Mouse (Mus musculus) neural tube, embryonic 14.5 days (tissue): ENCODE data around the gene Tnnt1. TPM values are rescaled to one million over a fixed set of nuclear protein-coding genes. Genes with fewer than 3 reads are reported as not detected.

Experiments used
- ATAC-seq: fragments of 200-750 bp; cut with Nextera tagmentation; 2 replicates; pipeline ENCODE4 v1.8.0; 2017; ENCODE audit warnings: low read depth, mild to moderate bottlenecking, moderate TSS enrichment, moderate library complexity
- H3K27ac ChIP-seq: fragments of 300-500 bp; sonication (generic); 2 replicates; pipeline ENCODE4 v1.5.1; 2014; ENCODE audit warnings: low read depth, mild to moderate bottlenecking, control low read depth, low read length, moderate library complexity, mixed read lengths
- H3K27me3 ChIP-seq: fragments of 300-500 bp; sonication (generic); 2 replicates; pipeline ENCODE4 v1.6.1; 2014; ENCODE audit warnings: low read length; ENCODE audit not compliant: control insufficient read depth, insufficient read depth
- H3K36me3 ChIP-seq: fragments of 300-500 bp; sonication (generic); 2 replicates; pipeline ENCODE4 v1.6.1; 2014; ENCODE audit warnings: low read length, mixed read lengths; ENCODE audit not compliant: control insufficient read depth, insufficient read depth
- H3K4me1 ChIP-seq: fragments of 300-500 bp; sonication (generic); 2 replicates; pipeline ENCODE4 v1.6.1; 2014; ENCODE audit warnings: low read length; ENCODE audit not compliant: control insufficient read depth, insufficient read depth
- H3K4me2 ChIP-seq: fragments of 300-500 bp; sonication (generic); 2 replicates; pipeline ENCODE4 v1.6.1; 2014; ENCODE audit warnings: mild to moderate bottlenecking, low read depth, low read length, control low read depth
- H3K4me3 ChIP-seq: fragments of 300-500 bp; sonication (generic); 2 replicates; pipeline ENCODE4 v1.5.1; 2014; ENCODE audit warnings: low read depth, low read length, control low read depth, mixed read lengths
- H3K9ac ChIP-seq: fragments of 300-500 bp; sonication (generic); replicated peaks from 2 replicates; pipeline ENCODE4 v1.6.1; 2014; ENCODE audit warnings: low read depth, mild to moderate bottlenecking, control low read depth, low read length, mixed read lengths
- H3K9me3 ChIP-seq: fragments of 300-500 bp; sonication (generic); 2 replicates; pipeline ENCODE4 v1.6.1; 2016; ENCODE audit warnings: low read length; ENCODE audit not compliant: control insufficient read depth
- WGBS: fragments of 180-500 bp; shearing (Covaris S2); extraction: QIAGEN DNeasy Blood & Tissue Kit; methylation state at CpG from one replicate; pipeline ENCODE4 v1.1.7; 2014; 5-methylcytosine and 5-hydroxymethylcytosine counted together
- polyA plus RNA-seq: library from polyadenylated mRNA; unstranded; fragments of >200 nt; fragmentation: Nextera tagmentation; extraction: Ambion mirVana; gene quantifications from 2 replicates; pipeline ENCODE4 v1.2.1, GENCODE M21; 2014

The Tnnt1 gene
- polyA plus RNA-seq, 1 experiment from 2014 or later, result 4.9 TPM

DNA sequence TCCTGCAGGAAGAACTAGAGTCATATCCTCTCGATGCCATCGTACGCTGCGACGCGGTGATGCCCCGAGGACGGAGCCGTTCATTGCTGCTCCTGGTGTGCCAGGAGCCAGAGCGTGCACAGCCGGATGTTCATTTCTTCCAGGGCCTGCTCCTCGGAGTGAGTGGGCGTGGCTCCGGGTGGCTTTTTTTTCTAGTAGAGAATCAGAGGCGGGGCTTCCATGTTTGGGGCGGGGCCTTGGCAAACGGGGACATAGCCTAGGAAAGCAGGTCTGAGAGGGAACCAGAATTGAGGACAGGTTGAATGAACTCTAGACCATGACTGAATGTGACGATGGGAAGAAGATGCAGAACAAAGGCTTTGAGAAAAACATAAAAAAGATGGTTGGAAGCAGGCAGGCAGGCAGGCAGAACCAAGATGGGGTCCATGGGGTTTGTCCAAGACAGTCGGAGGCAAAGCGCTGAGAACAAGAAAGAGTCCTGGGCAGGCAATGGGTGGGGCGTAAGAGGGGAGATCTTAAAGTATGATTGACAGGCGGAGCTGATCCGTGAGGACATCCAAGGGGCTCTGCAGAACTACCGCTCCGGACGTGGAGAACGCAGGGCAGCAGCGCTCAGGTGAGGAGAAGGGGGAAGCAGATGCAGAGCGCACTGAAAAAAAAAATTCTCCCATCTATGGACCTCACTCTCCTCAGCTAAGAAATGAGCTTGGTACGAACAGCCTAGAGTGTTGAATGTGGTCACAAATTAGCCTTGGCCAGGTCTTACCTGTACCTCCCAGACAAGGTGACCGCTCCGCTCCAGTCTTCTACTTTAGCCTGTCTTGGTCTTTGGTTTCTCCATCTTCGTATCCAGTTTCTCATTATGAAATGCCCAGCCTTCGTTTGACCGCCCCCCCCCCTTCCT lies 45.7 kb downstream of the Tnnt1 start:
- Histone ChIP-seq H3K9ac (peak overlapping the region; percentile 46), H3K4me1 (peaks cover 6% of the 10 kb centered on the region; the same call in 1 of the 2 replicates), H3K27ac (no peak overlapping the region), H3K9me3 (no peaks in the 10 kb centered on the region), H3K27me3 (peaks cover 15% of the 10 kb centered on the region), H3K4me3 (peak overlapping the region; percentile 39), H3K36me3 (no peaks in the 10 kb centered on the region), H3K4me2 (peak overlapping the region; percentile 79)
- 3% methylated on average over 35 of the region's 35 CpGs for WGBS
- ATAC-seq, result peak; percentile 61

GRCm38 (mm10) chr7:4467801-4468200 lies 48.4 kb downstream of the Tnnt1 start:
- no peaks in the 10 kb centered on the region for H3K9me3 ChIP-seq
- WGBS, result 71% methylated on average over 3 of the region's 3 CpGs
- no peaks in the 10 kb centered on the region for H3K36me3 ChIP-seq
- H3K27ac ChIP-seq, result no peak overlapping the region
- H3K4me2 ChIP-seq, result no peak overlapping the region
- ATAC-seq, result no peak
- H3K9ac ChIP-seq, result no peak overlapping the region
- H3K27me3 ChIP-seq, result peaks cover 9% of the 10 kb centered on the region; the same call in 1 of the 2 replicates
- H3K4me3 ChIP-seq, result no peak overlapping the region
- peaks cover 6% of the 10 kb centered on the region; the same call in 1 of the 2 replicates for H3K4me1 ChIP-seq

DNA sequence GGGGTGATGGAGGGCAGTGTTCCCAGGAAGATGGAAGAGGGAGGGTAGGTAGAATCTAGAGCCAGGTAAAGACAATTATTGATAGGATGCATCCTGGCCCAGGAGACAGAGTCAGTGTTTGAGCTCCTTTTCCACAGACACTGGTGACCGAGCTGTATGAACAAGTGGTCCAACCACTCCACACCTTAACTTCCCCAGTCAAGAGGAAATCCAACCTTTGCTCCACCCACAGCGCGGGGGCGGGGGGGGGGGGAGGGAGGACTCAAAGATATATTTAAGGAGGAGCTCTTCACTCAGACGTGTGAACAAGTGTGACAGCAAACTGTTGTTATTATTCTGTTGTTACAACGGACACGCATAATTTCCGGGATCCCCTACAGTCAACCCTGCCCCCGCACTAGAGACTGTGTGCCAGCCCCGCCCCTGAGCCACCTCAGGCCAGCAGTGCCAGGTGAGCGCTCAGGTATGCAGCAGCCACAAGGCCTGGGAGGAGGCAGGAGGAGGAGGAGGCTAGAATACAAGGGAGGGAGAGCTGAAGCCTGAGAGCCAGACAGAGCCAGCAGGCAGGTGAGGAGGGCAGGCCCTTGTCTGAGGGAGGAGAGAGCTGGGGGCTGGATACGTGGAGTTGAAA lies 51.9 kb downstream of the Tnnt1 start:
- WGBS, result 17% methylated on average over 11 of the region's 12 CpGs
- no peak overlapping the region for H3K27ac ChIP-seq
- H3K4me1 ChIP-seq, result no peaks in the 10 kb centered on the region
- H3K4me3 ChIP-seq, result no peak overlapping the region
- no peaks in the 10 kb centered on the region for H3K36me3 ChIP-seq
- no peaks in the 10 kb centered on the region for H3K9me3 ChIP-seq
- no peaks in the 10 kb centered on the region for H3K27me3 ChIP-seq
- no peak overlapping the region for H3K9ac ChIP-seq
- ATAC-seq, result no peak
- no peak overlapping the region for H3K4me2 ChIP-seq

DNA sequence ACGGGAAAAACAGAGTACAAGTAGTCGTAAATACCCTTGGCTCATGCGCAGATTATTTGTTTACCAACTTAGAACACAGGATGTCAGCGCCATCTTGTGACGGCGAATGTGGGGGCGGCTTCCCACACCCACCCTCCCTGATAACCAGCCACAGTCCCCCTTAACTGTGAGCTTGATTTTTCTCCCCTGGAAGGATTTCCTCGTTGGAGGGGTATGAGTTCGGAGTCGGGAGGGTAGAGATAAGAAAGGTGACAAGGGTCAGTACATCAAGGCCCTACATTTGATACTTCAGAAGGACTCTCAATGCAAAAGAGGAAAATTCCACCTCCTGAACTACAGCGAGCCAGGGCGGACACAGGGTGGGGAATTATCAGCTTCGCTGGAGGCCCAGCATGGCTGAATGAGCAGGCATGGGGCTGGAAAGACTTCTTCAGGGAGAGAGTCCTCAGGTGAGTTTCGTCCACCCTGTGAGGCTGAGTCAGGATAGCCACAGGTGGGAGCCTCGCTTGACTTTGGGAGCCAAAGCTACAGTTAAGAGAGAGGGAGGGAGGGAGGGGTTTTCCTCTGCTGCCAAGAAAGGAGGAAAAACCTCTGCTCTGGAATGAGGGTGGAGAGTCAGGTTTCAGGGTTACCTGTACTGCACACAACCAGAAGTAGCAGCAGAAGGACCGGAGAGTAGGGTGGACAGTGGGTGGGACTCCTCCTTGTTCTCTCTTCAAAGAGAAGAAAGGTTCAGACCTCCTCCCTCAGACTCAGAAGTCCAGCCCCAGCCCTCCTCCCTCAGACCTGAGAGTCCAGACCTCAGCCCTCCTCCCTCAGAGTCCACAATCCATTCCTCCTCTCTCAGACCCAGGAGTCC lies 55.4 kb downstream of the Tnnt1 start, which contains the start of gene Eps8l1:
Gene Eps8l1 (plus strand): TSS at position 99 of the 859 bp plus-strand sequence.
- H3K9ac ChIP-seq, result no peak within 1 kb of the TSS
- H3K4me2 ChIP-seq, result peak within 1 kb of the TSS; percentile 29

More for the DNA sequence above, 55.4 kb downstream of the Tnnt1 start, which contains the start of gene Eps8l1:
- Histone ChIP-seq H3K4me1 (no peaks in the 10 kb centered on the region), H3K4me3 (peak within 1 kb of the TSS; percentile 11; the same call in 1 of the 2 replicates), H3K9me3 (no peaks in the 10 kb centered on the region), H3K27ac (no peak within 1 kb of the TSS), H3K27me3 (no peaks in the 10 kb centered on the region), H3K36me3 (no peaks in the 10 kb centered on the region)
- ATAC-seq, result peak; percentile 51; the same call in 1 of the 2 replicates
- 67% methylated on average over 13 of the region's 16 CpGs for WGBS

Other genes with a start within 250 kb of the Tnnt1 start
- gene Ncr1, start 178.7 kb downstream of the Tnnt1 start, polyA plus RNA-seq, result not detected in 2 replicates
- not detected in 2 replicates for gene Gp6, start 118.6 kb downstream of the Tnnt1 start, polyA plus RNA-seq
- gene Rdh13, start 70.7 kb downstream of the Tnnt1 start, polyA plus RNA-seq, result 43.7 and 44.6 TPM in 2 replicates
- 5.9 and 6.9 TPM in 2 replicates for gene Eps8l1, start 55.7 kb downstream of the Tnnt1 start, polyA plus RNA-seq
- gene Ppp1r12c, start 14.7 kb downstream of the Tnnt1 start, polyA plus RNA-seq, result 48.6 and 52.4 TPM in 2 replicates
- 0.84 and 2.0 TPM in 2 replicates for gene Tnni3, start 7.8 kb upstream of the Tnnt1 start, polyA plus RNA-seq
- gene Dnaaf3, start 16.1 kb upstream of the Tnnt1 start, polyA plus RNA-seq, result 0.66 and 0.91 TPM in 2 replicates
- gene Syt5, start 31.2 kb upstream of the Tnnt1 start, polyA plus RNA-seq, result 71.5 and 79.9 TPM in 2 replicates
- 0.20 and 0.22 TPM in 2 replicates for gene Ptprh, start 87.7 kb upstream of the Tnnt1 start, polyA plus RNA-seq
- 3.3 and 3.4 TPM in 2 replicates for gene Tmem86b, start 115.0 kb upstream of the Tnnt1 start, polyA plus RNA-seq
- gene Ppp6r1, start 142.6 kb upstream of the Tnnt1 start, polyA plus RNA-seq, result 6.1 and 10.9 TPM in 2 replicates
- gene Hspbp1, start 168.7 kb upstream of the Tnnt1 start, polyA plus RNA-seq, result 141 and 143 TPM in 2 replicates
- gene Brsk1, start 174.2 kb upstream of the Tnnt1 start, polyA plus RNA-seq, result 10.1 and 12.9 TPM in 2 replicates
- 0.19 TPM in 2 replicates for gene Tmem150b, start 208.9 kb upstream of the Tnnt1 start, polyA plus RNA-seq
- 50.9 and 64.8 TPM in 2 replicates for gene Kmt5c, start 223.7 kb upstream of the Tnnt1 start, polyA plus RNA-seq
- gene Cox6b2, start 236.7 kb upstream of the Tnnt1 start, polyA plus RNA-seq, result 10.8 and 17.7 TPM in 2 replicates